Mouse (Mus musculus): Measurements from ENCODE around the gene Olfr898. TPM values are rescaled to one million over a fixed set of nuclear protein-coding genes. Genes with fewer than 3 reads are reported as not detected.

Olfr898 gene
- polyA plus RNA-seq (2014; fragmentation: Illumina TruSeq; extraction: RNeasy Lipid Tissue Mini Kit (QIAGEN cat#74804); ENCODE audit: low read depth, low replicate concordance): not detected

DNA sequence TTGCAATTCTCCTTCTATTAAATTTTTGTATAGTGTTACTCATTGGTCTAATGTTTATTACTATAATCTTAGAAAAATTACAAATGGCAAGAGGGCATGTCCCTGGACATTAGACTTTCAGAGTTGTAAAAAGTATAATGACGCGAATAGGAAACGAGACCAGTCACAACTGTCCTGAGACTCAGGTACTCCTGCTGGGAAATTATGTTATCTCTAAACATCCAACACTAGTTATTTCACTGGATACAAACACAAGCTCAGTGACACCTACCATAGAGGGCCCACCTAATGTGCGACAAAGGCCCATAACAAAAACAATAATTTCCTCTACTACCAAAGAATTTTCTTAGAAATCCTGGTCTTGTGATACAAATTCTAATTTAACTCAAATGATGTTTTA lies at the start of gene Olfr898:
Olfr898 (plus strand) TSS at position 301 of the 400 bp plus-strand sequence.

DNA sequence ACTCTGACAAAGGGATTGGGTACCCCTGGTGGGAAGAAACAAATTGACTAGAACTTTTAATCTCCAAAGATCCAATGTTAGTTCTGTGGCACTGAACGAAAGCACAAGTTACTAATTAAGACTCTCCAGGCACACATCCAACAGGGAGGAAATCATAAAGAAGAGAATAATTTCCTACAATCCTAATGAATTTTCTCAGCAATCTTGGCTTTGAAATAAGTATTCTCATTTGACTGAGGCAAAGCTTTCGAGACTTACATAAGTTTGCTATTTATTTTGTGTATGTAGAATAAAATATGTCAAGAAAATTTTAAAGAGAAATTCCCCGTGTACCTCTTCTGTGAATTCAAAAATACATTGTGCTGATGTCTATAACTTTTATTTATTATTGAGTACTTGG lies 19.5 kb upstream of the Olfr898 start, which contains the start of gene Olfr25:
Olfr25 (plus strand) TSS at position 301 of the 400 bp plus-strand sequence.

DNA sequence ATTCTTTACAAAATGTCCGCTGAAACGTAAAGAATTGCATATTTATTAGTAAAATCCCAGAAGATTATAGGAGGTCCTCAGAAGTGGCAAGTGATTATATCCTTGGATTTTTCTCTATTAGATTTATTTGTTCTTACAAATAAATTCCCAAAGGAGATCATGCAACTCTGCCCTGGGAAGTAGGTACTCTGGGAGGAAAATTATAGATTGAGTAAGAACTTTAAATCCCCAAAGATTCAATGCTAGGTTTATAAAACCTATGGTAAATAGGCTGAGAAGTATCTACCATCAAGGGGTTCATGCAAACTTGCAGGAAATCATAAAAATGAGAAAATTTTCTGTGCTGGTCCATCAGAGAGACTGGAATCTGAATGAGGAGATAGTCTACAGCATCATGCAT lies 18.4 kb downstream of the Olfr898 start, which contains the start of gene Olfr250:
Olfr250 (plus strand) TSS at position 301 of the 400 bp plus-strand sequence.

GRCm38 (mm10) chr9:38376786-38377185 lies 28.6 kb downstream of the Olfr898 start, which contains the start of gene Olfr251:
Gene Olfr251 (plus strand): TSS chr9:38377086.

DNA sequence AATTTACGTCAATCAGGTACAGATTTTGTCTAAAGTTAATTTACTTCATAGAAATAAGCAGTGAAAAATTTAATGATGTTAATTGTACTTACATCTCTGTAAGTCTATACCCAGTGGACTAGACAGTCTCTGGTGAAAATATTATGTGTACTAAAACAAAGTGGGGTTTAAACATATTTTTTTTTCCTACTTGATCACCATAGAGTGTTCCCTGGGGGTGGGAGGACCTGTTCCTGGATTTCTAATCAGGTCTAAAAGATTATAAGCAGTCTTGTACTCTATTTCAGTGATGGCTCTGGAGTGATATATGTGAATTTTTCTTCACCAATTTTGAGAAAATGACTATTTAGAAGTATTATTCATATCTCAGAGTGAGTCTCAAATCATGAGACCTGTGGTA lies 53.2 kb downstream of the Olfr898 start, which contains the start of gene Olfr147:
Olfr147 (plus strand) TSS at position 301 of the 400 bp plus-strand sequence.

Other genes starting within 250 kb of the Olfr898 start
- gene Olfr888, start 240.3 kb upstream of the Olfr898 start, polyA plus RNA-seq (2014; fragmentation: Illumina TruSeq; extraction: RNeasy Lipid Tissue Mini Kit (QIAGEN cat#74804); ENCODE audit: low read depth, low replicate concordance): not detected
- gene Olfr889, start 233.2 kb upstream of the Olfr898 start, polyA plus RNA-seq (2014; fragmentation: Illumina TruSeq; extraction: RNeasy Lipid Tissue Mini Kit (QIAGEN cat#74804); ENCODE audit: low read depth, low replicate concordance): not detected
- gene Olfr890, start 205.9 kb upstream of the Olfr898 start, polyA plus RNA-seq (2014; fragmentation: Illumina TruSeq; extraction: RNeasy Lipid Tissue Mini Kit (QIAGEN cat#74804); ENCODE audit: low read depth, low replicate concordance): not detected
- not detected for gene Olfr891, start 167.6 kb upstream of the Olfr898 start, polyA plus RNA-seq (2014; fragmentation: Illumina TruSeq; extraction: RNeasy Lipid Tissue Mini Kit (QIAGEN cat#74804); ENCODE audit: low read depth, low replicate concordance)
- not detected for gene Olfr893, start 140.0 kb upstream of the Olfr898 start, polyA plus RNA-seq (2014; fragmentation: Illumina TruSeq; extraction: RNeasy Lipid Tissue Mini Kit (QIAGEN cat#74804); ENCODE audit: low read depth, low replicate concordance)
- gene Olfr894, start 130.4 kb upstream of the Olfr898 start, polyA plus RNA-seq (2014; fragmentation: Illumina TruSeq; extraction: RNeasy Lipid Tissue Mini Kit (QIAGEN cat#74804); ENCODE audit: low read depth, low replicate concordance): not detected
- gene Olfr143, start 95.6 kb upstream of the Olfr898 start, polyA plus RNA-seq (2014; fragmentation: Illumina TruSeq; extraction: RNeasy Lipid Tissue Mini Kit (QIAGEN cat#74804); ENCODE audit: low read depth, low replicate concordance): not detected
- gene Olfr895, start 80.6 kb upstream of the Olfr898 start, polyA plus RNA-seq (2014; fragmentation: Illumina TruSeq; extraction: RNeasy Lipid Tissue Mini Kit (QIAGEN cat#74804); ENCODE audit: low read depth, low replicate concordance): not detected
- not detected for gene Olfr896-ps1, start 57.3 kb upstream of the Olfr898 start, polyA plus RNA-seq (2014; fragmentation: Illumina TruSeq; extraction: RNeasy Lipid Tissue Mini Kit (QIAGEN cat#74804); ENCODE audit: low read depth, low replicate concordance)
- not detected for gene Olfr25, start 19.4 kb upstream of the Olfr898 start, polyA plus RNA-seq (2014; fragmentation: Illumina TruSeq; extraction: RNeasy Lipid Tissue Mini Kit (QIAGEN cat#74804); ENCODE audit: low read depth, low replicate concordance)
- gene Olfr250, start 18.5 kb downstream of the Olfr898 start, polyA plus RNA-seq (2014; fragmentation: Illumina TruSeq; extraction: RNeasy Lipid Tissue Mini Kit (QIAGEN cat#74804); ENCODE audit: low read depth, low replicate concordance): not detected
- not detected for gene Olfr251, start 28.7 kb downstream of the Olfr898 start, polyA plus RNA-seq (2014; fragmentation: Illumina TruSeq; extraction: RNeasy Lipid Tissue Mini Kit (QIAGEN cat#74804); ENCODE audit: low read depth, low replicate concordance)
- not detected for gene Olfr147, start 53.3 kb downstream of the Olfr898 start, polyA plus RNA-seq (2014; fragmentation: Illumina TruSeq; extraction: RNeasy Lipid Tissue Mini Kit (QIAGEN cat#74804); ENCODE audit: low read depth, low replicate concordance)
- gene Olfr901, start 81.0 kb downstream of the Olfr898 start, polyA plus RNA-seq (2014; fragmentation: Illumina TruSeq; extraction: RNeasy Lipid Tissue Mini Kit (QIAGEN cat#74804); ENCODE audit: low read depth, low replicate concordance): not detected
- not detected for gene Olfr902, start 99.2 kb downstream of the Olfr898 start, polyA plus RNA-seq (2014; fragmentation: Illumina TruSeq; extraction: RNeasy Lipid Tissue Mini Kit (QIAGEN cat#74804); ENCODE audit: low read depth, low replicate concordance)
- not detected for gene Olfr904, start 114.7 kb downstream of the Olfr898 start, polyA plus RNA-seq (2014; fragmentation: Illumina TruSeq; extraction: RNeasy Lipid Tissue Mini Kit (QIAGEN cat#74804); ENCODE audit: low read depth, low replicate concordance)
- gene Olfr905, start 122.7 kb downstream of the Olfr898 start, polyA plus RNA-seq (2014; fragmentation: Illumina TruSeq; extraction: RNeasy Lipid Tissue Mini Kit (QIAGEN cat#74804); ENCODE audit: low read depth, low replicate concordance): not detected
- gene Olfr906, start 138.7 kb downstream of the Olfr898 start, polyA plus RNA-seq (2014; fragmentation: Illumina TruSeq; extraction: RNeasy Lipid Tissue Mini Kit (QIAGEN cat#74804); ENCODE audit: low read depth, low replicate concordance): not detected
- not detected for gene Olfr907, start 147.4 kb downstream of the Olfr898 start, polyA plus RNA-seq (2014; fragmentation: Illumina TruSeq; extraction: RNeasy Lipid Tissue Mini Kit (QIAGEN cat#74804); ENCODE audit: low read depth, low replicate concordance)
- gene Olfr911-ps1, start 173.2 kb downstream of the Olfr898 start, polyA plus RNA-seq (2014; fragmentation: Illumina TruSeq; extraction: RNeasy Lipid Tissue Mini Kit (QIAGEN cat#74804); ENCODE audit: low read depth, low replicate concordance): not detected
- not detected for gene Olfr910, start 189.4 kb downstream of the Olfr898 start, polyA plus RNA-seq (2014; fragmentation: Illumina TruSeq; extraction: RNeasy Lipid Tissue Mini Kit (QIAGEN cat#74804); ENCODE audit: low read depth, low replicate concordance)
- not detected for gene Olfr912, start 231.8 kb downstream of the Olfr898 start, polyA plus RNA-seq (2014; fragmentation: Illumina TruSeq; extraction: RNeasy Lipid Tissue Mini Kit (QIAGEN cat#74804); ENCODE audit: low read depth, low replicate concordance)
- not detected for gene Olfr913, start 244.3 kb downstream of the Olfr898 start, polyA plus RNA-seq (2014; fragmentation: Illumina TruSeq; extraction: RNeasy Lipid Tissue Mini Kit (QIAGEN cat#74804); ENCODE audit: low read depth, low replicate concordance)

Data from adrenal gland, adult 10 weeks (tissue).